Mouse (Mus musculus): ENCODE measurements around the gene Bmp6. TPM values are rescaled to one million over a fixed set of nuclear protein-coding genes. Genes with fewer than 3 reads are reported as not detected.

Bmp6 gene
- polyA plus RNA-seq, 1 experiment = 0.73 TPM

DNA sequence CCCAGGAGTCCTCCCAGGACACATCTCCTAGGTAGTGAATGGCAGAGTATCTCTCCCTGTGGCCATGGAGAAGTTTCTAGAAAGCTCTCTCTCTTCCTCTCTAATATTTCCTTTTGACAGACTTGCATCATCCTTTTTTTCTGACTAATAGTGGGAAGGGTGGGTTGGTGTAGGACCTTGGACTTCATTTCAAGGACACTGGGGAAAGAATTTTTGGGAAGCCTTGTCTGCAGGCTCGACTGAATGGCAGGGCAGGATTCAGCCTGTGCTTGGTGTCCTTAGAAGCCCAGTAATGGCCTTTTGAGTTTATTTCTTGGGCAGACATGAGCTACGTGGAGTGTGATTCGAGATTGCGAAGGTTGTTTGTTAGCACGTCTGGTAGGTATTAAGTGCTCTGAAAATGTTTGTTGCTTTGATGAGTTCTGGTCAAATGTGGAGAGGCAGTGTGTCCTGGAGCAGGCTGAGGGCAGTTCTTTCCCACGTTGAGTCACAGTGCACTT lies 103.7 kb downstream of the Bmp6 start:
- TF ChIP-seq CTCF (IDR thresholded peaks at IDR 0.05; ENCODE audit: low read depth, low read length) (no peak), EP300 (IDR thresholded peaks at IDR 0.05; ENCODE audit: insufficient read depth, low read depth, low read length) (no peak), POLR2A (IDR thresholded peaks at IDR 0.05; ENCODE audit: insufficient read depth, low read length) (no peak)
- Histone ChIP-seq H3K27ac (ENCODE audit: insufficient read depth, low read length) (no peak overlapping the region), H3K27me3 (ENCODE audit: control insufficient read depth, insufficient read depth, low read length, poor library complexity, severe bottlenecking) (no peaks in the 10 kb centered on the region)

DNA sequence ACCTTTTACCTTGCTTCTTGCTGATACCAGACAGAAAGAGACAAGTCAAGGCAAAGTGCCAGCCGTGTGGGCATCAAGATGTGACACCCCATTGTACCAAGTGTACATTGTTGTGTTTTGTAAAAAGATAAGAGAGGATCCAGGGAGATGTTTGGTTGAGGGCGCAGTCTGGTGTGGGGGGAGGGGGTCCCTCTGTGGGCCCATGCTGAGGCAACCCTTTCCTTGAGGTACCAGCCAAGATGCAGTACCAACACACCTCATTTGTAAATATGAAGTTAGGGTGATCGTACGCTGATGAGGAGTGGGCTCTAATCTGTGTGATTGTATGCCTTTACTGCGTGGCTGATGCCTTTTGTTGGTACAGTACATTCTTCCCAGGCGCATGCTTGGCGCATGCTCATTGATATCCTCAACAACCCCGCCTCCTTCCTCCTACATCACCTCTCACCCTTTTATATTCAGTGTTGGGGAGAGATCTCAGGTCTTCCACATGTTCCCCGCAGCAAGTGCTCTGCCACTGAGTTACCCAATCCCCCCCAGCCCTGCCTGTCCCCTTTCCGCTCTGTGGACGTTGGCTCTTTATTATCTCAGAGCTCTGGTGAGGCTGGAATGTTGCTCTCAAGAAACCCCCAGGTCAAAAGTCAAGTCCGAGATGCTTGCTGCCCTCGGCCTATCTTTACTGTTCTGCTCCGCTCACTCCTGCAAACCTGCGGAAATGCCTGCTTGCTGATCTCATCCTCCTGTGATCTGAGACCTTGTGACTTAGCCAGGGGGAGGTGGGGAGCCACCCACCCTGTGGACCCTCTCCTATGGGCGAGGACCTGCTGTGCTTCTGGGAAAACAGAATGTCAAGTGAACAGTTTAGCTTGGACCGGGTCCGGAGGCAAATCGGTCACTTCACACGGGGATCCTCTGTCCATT lies 105.4 kb downstream of the Bmp6 start:
- no peak overlapping the region for H3K9ac ChIP-seq (ENCODE audit: low read depth, poor library complexity, severe bottlenecking)
- no peak overlapping the region for H3K4me3 ChIP-seq (ENCODE audit: low read depth, low read length)
- no peaks in the 10 kb centered on the region for H3K36me3 ChIP-seq (ENCODE audit: control insufficient read depth, insufficient read depth, low read length, poor library complexity, severe bottlenecking)
- H3K4me1 ChIP-seq (ENCODE audit: control insufficient read depth, insufficient read depth, low read length) = peaks cover 3% of the 10 kb centered on the region
- TF ChIP-seq EP300 (IDR thresholded peaks at IDR 0.05; ENCODE audit: insufficient read depth, low read depth, low read length) = no peak
- no peak for TF ChIP-seq POLR2A (IDR thresholded peaks at IDR 0.05; ENCODE audit: insufficient read depth, low read length)
- TF ChIP-seq CTCF (IDR thresholded peaks at IDR 0.05; ENCODE audit: low read depth, low read length) = no peak
- H3K9me3 ChIP-seq (replicated peaks; ENCODE audit: control insufficient read depth, insufficient read depth, low read length, poor library complexity, severe bottlenecking) = no peaks in the 10 kb centered on the region
- no peaks in the 10 kb centered on the region for H3K27me3 ChIP-seq (ENCODE audit: control insufficient read depth, insufficient read depth, low read length, poor library complexity, severe bottlenecking)
- H3K27ac ChIP-seq (ENCODE audit: insufficient read depth, low read length) = no peak overlapping the region

More for the DNA sequence above, 103.7 kb downstream of the Bmp6 start:
- Histone ChIP-seq H3K4me3 (ENCODE audit: low read depth, low read length) (no peak overlapping the region), H3K4me1 (ENCODE audit: control insufficient read depth, insufficient read depth, low read length) (no peaks in the 10 kb centered on the region), H3K9ac (ENCODE audit: low read depth, poor library complexity, severe bottlenecking) (no peak overlapping the region), H3K9me3 (replicated peaks; ENCODE audit: control insufficient read depth, insufficient read depth, low read length, poor library complexity, severe bottlenecking) (no peaks in the 10 kb centered on the region), H3K36me3 (ENCODE audit: control insufficient read depth, insufficient read depth, low read length, poor library complexity, severe bottlenecking) (no peaks in the 10 kb centered on the region)

DNA sequence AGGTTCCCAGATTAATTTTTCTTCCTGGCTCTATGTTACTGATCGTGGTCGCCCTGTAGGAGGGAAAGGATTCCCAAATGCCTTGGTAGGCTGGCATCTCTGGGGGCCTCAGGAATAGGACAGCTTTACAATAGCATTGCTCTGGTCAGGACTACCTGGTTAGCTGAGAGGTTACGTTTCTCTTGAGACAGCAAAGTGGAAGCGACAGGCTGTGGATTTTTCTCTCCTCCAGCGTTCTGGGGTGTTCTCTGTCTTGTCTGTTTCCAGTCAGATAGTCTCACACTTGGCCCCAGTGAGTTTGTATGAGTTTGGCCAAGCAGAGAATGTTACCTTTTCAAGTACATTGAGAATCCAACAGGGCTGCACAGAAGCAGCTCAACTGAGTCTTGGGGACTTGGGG lies 106.5 kb downstream of the Bmp6 start:
- TF ChIP-seq CTCF (IDR thresholded peaks at IDR 0.05; ENCODE audit: low read depth, low read length) (no peak), POLR2A (IDR thresholded peaks at IDR 0.05; ENCODE audit: insufficient read depth, low read length) (no peak), EP300 (IDR thresholded peaks at IDR 0.05; ENCODE audit: insufficient read depth, low read depth, low read length) (no peak)
- Histone ChIP-seq H3K4me1 (ENCODE audit: control insufficient read depth, insufficient read depth, low read length) (peaks cover 3% of the 10 kb centered on the region), H3K36me3 (ENCODE audit: control insufficient read depth, insufficient read depth, low read length, poor library complexity, severe bottlenecking) (no peaks in the 10 kb centered on the region), H3K4me3 (ENCODE audit: low read depth, low read length) (no peak overlapping the region), H3K27ac (ENCODE audit: insufficient read depth, low read length) (no peak overlapping the region), H3K9me3 (replicated peaks; ENCODE audit: control insufficient read depth, insufficient read depth, low read length, poor library complexity, severe bottlenecking) (no peaks in the 10 kb centered on the region), H3K27me3 (ENCODE audit: control insufficient read depth, insufficient read depth, low read length, poor library complexity, severe bottlenecking) (no peaks in the 10 kb centered on the region), H3K9ac (ENCODE audit: low read depth, poor library complexity, severe bottlenecking) (no peak overlapping the region)

DNA sequence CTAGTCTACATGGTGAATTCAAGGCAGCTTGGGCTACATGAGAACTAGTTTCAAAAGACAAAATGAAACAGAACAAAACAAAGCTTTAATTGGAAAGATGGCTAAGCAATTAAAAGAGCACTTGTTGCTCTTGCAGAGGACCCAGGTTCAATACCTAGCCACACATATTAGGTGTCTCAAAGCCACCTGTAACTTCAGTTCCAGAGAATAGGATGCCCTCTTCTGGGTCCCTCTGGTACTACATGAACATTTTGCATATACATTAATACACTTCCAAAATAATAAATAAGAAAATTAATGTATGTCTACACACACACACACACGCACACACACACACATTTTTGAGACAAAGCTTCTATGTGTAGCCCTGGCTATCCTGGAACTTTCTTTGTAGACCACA lies 118.5 kb downstream of the Bmp6 start:
- H3K4me3 ChIP-seq (ENCODE audit: low read depth, low read length) = no peak overlapping the region
- no peaks in the 10 kb centered on the region; the same call in 1 of the 2 replicates for H3K27me3 ChIP-seq (ENCODE audit: control insufficient read depth, insufficient read depth, low read length, poor library complexity, severe bottlenecking)
- no peaks in the 10 kb centered on the region for H3K9me3 ChIP-seq (replicated peaks; ENCODE audit: control insufficient read depth, insufficient read depth, low read length, poor library complexity, severe bottlenecking)
- TF ChIP-seq EP300 (IDR thresholded peaks at IDR 0.05; ENCODE audit: insufficient read depth, low read depth, low read length) (no peak), POLR2A (IDR thresholded peaks at IDR 0.05; ENCODE audit: insufficient read depth, low read length) (no peak), CTCF (IDR thresholded peaks at IDR 0.05; ENCODE audit: low read depth, low read length) (no peak)
- H3K36me3 ChIP-seq (ENCODE audit: control insufficient read depth, insufficient read depth, low read length, poor library complexity, severe bottlenecking) = no peaks in the 10 kb centered on the region
- no peak overlapping the region for H3K27ac ChIP-seq (ENCODE audit: insufficient read depth, low read length)
- H3K4me1 ChIP-seq (ENCODE audit: control insufficient read depth, insufficient read depth, low read length) = no peaks in the 10 kb centered on the region
- no peak overlapping the region for H3K9ac ChIP-seq (ENCODE audit: low read depth, poor library complexity, severe bottlenecking)

DNA sequence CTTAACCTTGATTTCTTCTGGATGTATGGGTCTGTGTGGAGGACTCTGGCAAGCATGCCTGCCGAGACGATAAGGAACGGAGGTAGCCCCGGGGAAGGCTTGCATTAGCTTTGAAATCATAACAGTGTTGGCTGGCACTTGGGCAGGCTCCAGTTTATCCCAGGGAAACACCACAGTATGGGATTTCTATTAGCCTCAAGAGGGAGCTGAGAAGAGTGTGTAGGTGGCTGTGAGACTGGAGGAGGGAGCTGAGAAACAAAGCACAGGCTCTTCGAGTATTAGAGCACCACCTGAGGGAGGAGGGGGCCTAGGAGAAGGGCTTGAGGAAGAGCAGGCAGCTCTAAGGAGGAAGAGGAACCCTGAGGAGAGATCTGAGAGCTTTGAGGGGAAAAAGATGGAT lies 126.0 kb downstream of the Bmp6 start:
- H3K27ac ChIP-seq (ENCODE audit: insufficient read depth, low read length) = no peak overlapping the region
- H3K4me3 ChIP-seq (ENCODE audit: low read depth, low read length) = no peak overlapping the region
- H3K27me3 ChIP-seq (ENCODE audit: control insufficient read depth, insufficient read depth, low read length, poor library complexity, severe bottlenecking) = no peaks in the 10 kb centered on the region; the same call in 1 of the 2 replicates
- no peak for TF ChIP-seq CTCF (IDR thresholded peaks at IDR 0.05; ENCODE audit: low read depth, low read length)
- TF ChIP-seq POLR2A (IDR thresholded peaks at IDR 0.05; ENCODE audit: insufficient read depth, low read length) = no peak
- TF ChIP-seq EP300 (IDR thresholded peaks at IDR 0.05; ENCODE audit: insufficient read depth, low read depth, low read length) = no peak
- no peak overlapping the region for H3K9ac ChIP-seq (ENCODE audit: low read depth, poor library complexity, severe bottlenecking)
- H3K4me1 ChIP-seq (ENCODE audit: control insufficient read depth, insufficient read depth, low read length) = no peaks in the 10 kb centered on the region
- H3K9me3 ChIP-seq (replicated peaks; ENCODE audit: control insufficient read depth, insufficient read depth, low read length, poor library complexity, severe bottlenecking) = no peaks in the 10 kb centered on the region
- H3K36me3 ChIP-seq (ENCODE audit: control insufficient read depth, insufficient read depth, low read length, poor library complexity, severe bottlenecking) = no peaks in the 10 kb centered on the region

DNA sequence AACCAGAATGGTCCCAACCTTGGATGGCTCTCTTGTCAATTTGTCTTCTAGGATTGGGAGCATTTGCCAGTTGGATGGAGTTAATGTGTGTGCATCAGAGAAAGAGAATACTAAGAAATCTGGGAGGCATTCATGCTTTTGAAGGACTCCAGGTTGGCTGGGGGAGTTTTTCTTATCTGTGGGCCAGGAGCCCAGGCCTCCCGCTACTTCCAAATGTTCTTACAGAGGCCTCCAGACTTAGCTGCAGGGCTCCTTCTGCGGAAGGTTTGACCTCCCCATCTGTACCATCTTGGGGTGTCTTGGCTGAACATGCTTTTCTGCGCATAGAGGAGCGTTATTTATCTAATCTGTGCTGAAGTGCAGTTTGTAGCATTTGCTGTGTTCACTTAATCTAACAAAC lies 127.7 kb downstream of the Bmp6 start:
- Histone ChIP-seq H3K27me3 (ENCODE audit: control insufficient read depth, insufficient read depth, low read length, poor library complexity, severe bottlenecking) (no peaks in the 10 kb centered on the region), H3K9ac (ENCODE audit: low read depth, poor library complexity, severe bottlenecking) (no peak overlapping the region), H3K4me1 (ENCODE audit: control insufficient read depth, insufficient read depth, low read length) (no peaks in the 10 kb centered on the region), H3K27ac (ENCODE audit: insufficient read depth, low read length) (no peak overlapping the region), H3K4me3 (ENCODE audit: low read depth, low read length) (no peak overlapping the region), H3K9me3 (replicated peaks; ENCODE audit: control insufficient read depth, insufficient read depth, low read length, poor library complexity, severe bottlenecking) (no peaks in the 10 kb centered on the region), H3K36me3 (ENCODE audit: control insufficient read depth, insufficient read depth, low read length, poor library complexity, severe bottlenecking) (no peaks in the 10 kb centered on the region)
- no peak for TF ChIP-seq EP300 (IDR thresholded peaks at IDR 0.05; ENCODE audit: insufficient read depth, low read depth, low read length)
- no peak for TF ChIP-seq CTCF (IDR thresholded peaks at IDR 0.05; ENCODE audit: low read depth, low read length)
- no peak for TF ChIP-seq POLR2A (IDR thresholded peaks at IDR 0.05; ENCODE audit: insufficient read depth, low read length)

Measured in ES-Bruce4 (cell line).